In the genomic region with DNA sequence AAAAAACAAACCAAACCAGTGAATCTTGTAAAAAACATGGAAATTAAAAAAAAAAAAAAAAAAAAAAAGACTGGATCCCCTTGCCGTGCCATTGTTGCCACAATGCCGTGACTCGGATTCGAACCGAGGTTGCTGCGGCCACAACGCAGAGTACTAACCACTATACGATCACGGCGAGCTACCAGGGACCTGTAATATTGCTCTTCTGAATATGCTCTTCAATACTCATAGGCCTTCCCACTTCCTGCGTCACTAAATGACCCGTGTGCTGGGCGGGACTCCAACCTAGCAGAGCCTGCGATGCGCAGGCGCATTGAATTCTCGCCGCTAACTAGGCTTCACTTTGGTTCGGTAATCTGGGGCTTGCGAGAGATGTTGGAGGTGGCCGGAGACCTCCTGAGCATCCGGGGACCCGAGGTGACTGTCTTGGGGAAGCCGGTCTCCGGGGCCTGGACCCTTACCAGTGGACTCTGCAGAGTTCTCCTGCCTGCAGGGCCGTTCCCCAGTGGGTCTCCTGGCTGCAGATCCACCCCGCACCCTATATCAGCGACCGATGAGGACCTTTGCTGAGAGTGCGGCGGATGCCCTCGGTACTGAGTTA, we compare ENCODE assay signal across 7 mouse cellular contexts. TPM values are rescaled to one million over a fixed set of nuclear protein-coding genes. Genes with fewer than 3 reads are reported as not detected.
DNase-seq lines count a peak whose midpoint lies in the region; ATAC-seq and TF ChIP-seq lines count a peak whose summit lies in the region.

No protein-coding gene starts in this region.

- intact Hi-C loops in left cerebral cortex, postnatal 4 days (cut with DNase I) = loop anchor here (2.0 kb wide), 1 partner anchor 181 kb away; no protein-coding TSS in a partner anchor

- no peaks in the 10 kb centered on the region for H3K9me3 ChIP-seq in intestine, postnatal 0 days (ENCODE audit: control insufficient read depth)
- H3K9me3 ChIP-seq in midbrain, embryonic 12.5 days = no peaks in the 10 kb centered on the region

- no peak for TF ChIP-seq CTCF in intestine, postnatal 0 days (IDR thresholded peaks at IDR 0.05; ENCODE audit: low read depth)
- TF ChIP-seq CTCF in small intestine, adult 2 months (IDR thresholded peaks at IDR 0.05; ENCODE audit: extremely low read depth, insufficient read length, insufficient replicate concordance, low read depth, low read length) = no peak

- H3K4me1 ChIP-seq in intestine, postnatal 0 days (replicated peaks; ENCODE audit: control insufficient read depth, insufficient read depth, low read length) = no peaks in the 10 kb centered on the region
- H3K4me1 ChIP-seq in midbrain, embryonic 12.5 days = peaks cover 4% of the 10 kb centered on the region; the same call in 1 of the 2 replicates
- H3K4me1 ChIP-seq in small intestine, adult 2 months (ENCODE audit: control insufficient read depth, insufficient read depth, insufficient read length, low read length) = peaks cover 2% of the 10 kb centered on the region; the same call in 1 of the 2 replicates

- under 1% methylated on average over 32 of the region's 32 CpGs for WGBS in intestine, postnatal 0 days
- under 1% methylated on average over 32 of the region's 32 CpGs for WGBS in midbrain, embryonic 12.5 days
- under 1% methylated on average over 32 of the region's 32 CpGs for WGBS in small intestine, adult 2 months

- TF ChIP-seq POLR2A in small intestine, adult 2 months (IDR thresholded peaks at IDR 0.05; ENCODE audit: low read depth, low read length) = peak; percentile 59

- H3K4me3 ChIP-seq in intestine, postnatal 0 days (ENCODE audit: low read depth, low read length) = peak overlapping the region; percentile 59
- H3K4me3 ChIP-seq in midbrain, embryonic 12.5 days = peak overlapping the region; percentile 61
- peak overlapping the region; percentile 98 for H3K4me3 ChIP-seq in small intestine, adult 2 months (ENCODE audit: low read depth, low read length)

- peak; percentile 95 for DNase-seq in adrenal gland, adult 2 months
- DNase-seq in embryo, embryonic 11.5 days (ENCODE audit: low read depth, low spot score) = peak; percentile 99
- peak; percentile 91 to 93 for DNase-seq in gastrocnemius, postnatal 4 days (ENCODE audit: low spot score in 2 of 2)
- DNase-seq in left cerebral cortex, postnatal 4 days = peak; percentile 96

- H3K27ac ChIP-seq in intestine, postnatal 0 days (ENCODE audit: low read depth, low read length) = peak overlapping the region; percentile 74
- peak overlapping the region; percentile 88 for H3K27ac ChIP-seq in midbrain, embryonic 12.5 days (replicated peaks)
- peak overlapping the region; percentile 85 for H3K27ac ChIP-seq in small intestine, adult 2 months (ENCODE audit: insufficient read depth, low read depth, low read length)

- H3K27me3 ChIP-seq in intestine, postnatal 0 days (replicated peaks; ENCODE audit: control insufficient read depth, insufficient read depth, low read length) = no peaks in the 10 kb centered on the region
- H3K27me3 ChIP-seq in midbrain, embryonic 12.5 days = peaks cover 14% of the 10 kb centered on the region
- H3K27me3 ChIP-seq in small intestine, adult 2 months (ENCODE audit: control insufficient read depth, insufficient read depth, low read length) = no peaks in the 10 kb centered on the region

- H3K9ac ChIP-seq in intestine, postnatal 0 days (ENCODE audit: low read depth, low read length) = peak overlapping the region; percentile 49
- peak overlapping the region; percentile 69 for H3K9ac ChIP-seq in midbrain, embryonic 12.5 days (replicated peaks)

- no peaks in the 10 kb centered on the region for H3K36me3 ChIP-seq in intestine, postnatal 0 days (ENCODE audit: control insufficient read depth, insufficient read depth)
- no peaks in the 10 kb centered on the region for H3K36me3 ChIP-seq in midbrain, embryonic 12.5 days
- no peaks in the 10 kb centered on the region for H3K36me3 ChIP-seq in small intestine, adult 2 months (ENCODE audit: control insufficient read depth, insufficient read depth, low read length)

- peak; percentile 79 for ATAC-seq in intestine, postnatal 0 days
- ATAC-seq in midbrain, embryonic 12.5 days (ENCODE audit: low FRiP score, low read depth) = peak; percentile 84

- peak overlapping the region; percentile 83 for H3K4me2 ChIP-seq in intestine, postnatal 0 days (replicated peaks; ENCODE audit: low read depth)
- H3K4me2 ChIP-seq in midbrain, embryonic 12.5 days (replicated peaks) = peak overlapping the region; percentile 74

RNA-seq across cellular contexts. Expression of a gene that starts 6.5 kb away (rescaled TPM):
- total RNA-seq in adrenal gland, adult 2 months (2021) = 10 to 100 TPM in 1 of 2 experiments, 1 to 10 TPM in 1; 6.0 to 13.0 TPM
- 12.3 and 15.9 TPM in 2 replicates for polyA plus RNA-seq in adrenal gland, adult 2 months (2012; rRNA removed)
- total RNA-seq in gastrocnemius, postnatal 4 days (2021) = 10 to 100 TPM; 11.9 to 12.2 TPM
- polyA plus RNA-seq in intestine, postnatal 0 days (2015; fragmentation: Nextera tagmentation; extraction: Ambion mirVana) = 1.8 and 2.0 TPM in 2 replicates
- 10 to 100 TPM; 54.9 to 56.9 TPM for total RNA-seq in left cerebral cortex, postnatal 4 days (2021)
- 9.2 TPM in 2 replicates for polyA plus RNA-seq in midbrain, embryonic 12.5 days (2016; fragmentation: Nextera tagmentation; extraction: Ambion mirVana)
- 3.5 and 9.1 TPM in 2 replicates for polyA plus RNA-seq in small intestine, adult 2 months (2012; rRNA removed)

RNA-seq across cellular contexts. Expression of a gene that starts 50.8 kb away (rescaled TPM):
- 1 to 10 TPM; 1.5 to 2.7 TPM for total RNA-seq in adrenal gland, adult 2 months (2021)
- polyA plus RNA-seq in adrenal gland, adult 2 months (2012; rRNA removed) = 0.83 and 2.0 TPM in 2 replicates
- total RNA-seq in gastrocnemius, postnatal 4 days (2021) = 1 to 10 TPM; 6.7 to 8.3 TPM
- 67.7 and 75.5 TPM in 2 replicates for polyA plus RNA-seq in intestine, postnatal 0 days (2015; fragmentation: Nextera tagmentation; extraction: Ambion mirVana)
- total RNA-seq in left cerebral cortex, postnatal 4 days (2021) = under 1 TPM in 1 of 2 experiments, not detected in 1; 0.20 TPM
- not detected in 2 replicates for polyA plus RNA-seq in midbrain, embryonic 12.5 days (2016; fragmentation: Nextera tagmentation; extraction: Ambion mirVana)
- polyA plus RNA-seq in small intestine, adult 2 months (2012; rRNA removed) = 44.1 and 116 TPM in 2 replicates

Comparison
In these comparisons a context has a peak if more than half of its experiments do, and no peak if none do; other contexts are left out.
1. Peak in every context shown above with its lines: DNase-seq, ATAC-seq, H3K4me3 ChIP-seq and H3K27ac ChIP-seq.
2. RNA of a gene that starts 50.8 kb away (polyA plus RNA-seq): 44.1 to 116 TPM in small intestine, adult 2 months and 67.7 to 75.5 TPM in intestine, postnatal 0 days; 0.83 to 2.0 TPM in adrenal gland, adult 2 months and not detected in midbrain, embryonic 12.5 days; every median in the first group is over 10 times any median in the second.